Mouse (Mus musculus) embryonic fibroblast, embryonic 13.5 days (primary cell): ENCODE data around the gene Zbtb38.

Experiments
- CTCF ChIP-seq: IDR thresholded peaks from 2 replicates; pipeline ENCODE4 v1.5.1; 2011; ENCODE audit warnings: mild to moderate bottlenecking, control low read depth, low read length, moderate library complexity, borderline replicate concordance; ENCODE audit not compliant: insufficient read depth
- POLR2A ChIP-seq: IDR thresholded peaks from 2 replicates; pipeline ENCODE4 v1.6.1; 2011; ENCODE audit warnings: low read depth, mild to moderate bottlenecking, control low read depth, low read length, moderate library complexity

DNA sequence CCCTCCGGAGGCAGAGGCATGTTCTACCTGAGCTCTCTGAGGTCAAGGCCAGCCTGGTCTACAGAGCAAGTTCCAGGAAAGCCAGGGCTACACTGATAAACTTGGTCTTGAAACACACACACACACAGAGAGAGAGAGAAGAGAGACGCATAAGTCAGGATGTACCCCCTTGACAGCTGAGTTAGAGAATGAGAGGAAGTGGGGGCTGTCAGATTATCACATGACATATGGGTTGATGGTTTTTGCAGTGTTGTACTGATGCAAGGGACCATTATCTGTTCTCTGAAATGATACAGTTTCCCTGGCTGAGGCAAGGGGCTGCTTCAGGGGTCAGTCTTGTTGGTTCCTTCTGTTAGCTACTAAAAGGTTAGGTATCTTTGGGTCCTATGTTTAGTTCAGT is 7.7 kb downstream of the Zbtb38 start:
- no peak for TF ChIP-seq CTCF
- TF ChIP-seq POLR2A: no peak
